ENCODE assay signal across 9 mouse cellular contexts in genomic region chr7:73400051-73400916, GRCm38 (mm10). TPM values are rescaled to one million over a fixed set of nuclear protein-coding genes. Genes with fewer than 3 reads are reported as not detected.
DNase-seq lines count a peak whose midpoint lies in the region; ATAC-seq and TF ChIP-seq lines count a peak whose summit lies in the region.
"Had no signal": no experiment of that assay in that cellular context is flagged by ENCODE, and none has a peak within 500 bp of the region (broad histone marks: within the 10 kb centered on the region; RNA-seq: fewer than 3 reads in every experiment).

No protein-coding gene starts in this region.

- no peak for TF ChIP-seq EP300 in ES-Bruce4 (IDR thresholded peaks at IDR 0.05; ENCODE audit: insufficient read depth, low read depth, low read length)

- no peak overlapping the region for H3K27ac ChIP-seq in heart, embryonic 10.5 days
- no peak overlapping the region for H3K27ac ChIP-seq in ES-Bruce4 (ENCODE audit: insufficient read depth, low read length)
- peak overlapping the region; percentile 72 for H3K27ac ChIP-seq in forebrain, embryonic 14.5 days (ENCODE audit: low read depth, low read length)
- no peak overlapping the region for H3K27ac ChIP-seq in liver, embryonic 15.5 days (replicated peaks)
- H3K27ac ChIP-seq: macrophage had no signal

- H3K27me3 ChIP-seq in heart, embryonic 10.5 days (ENCODE audit: insufficient read depth, poor library complexity, severe bottlenecking), result peaks cover 68% of the 10 kb centered on the region
- peaks cover 9% of the 10 kb centered on the region; the same call in 1 of the 2 replicates for H3K27me3 ChIP-seq in ES-Bruce4 (ENCODE audit: control insufficient read depth, insufficient read depth, low read length, poor library complexity, severe bottlenecking)
- H3K27me3 ChIP-seq in forebrain, embryonic 14.5 days (replicated peaks; ENCODE audit: control insufficient read depth, insufficient read depth, low read length), result no peaks in the 10 kb centered on the region
- peaks cover 62% of the 10 kb centered on the region for H3K27me3 ChIP-seq in liver, embryonic 15.5 days

- no peak for DNase-seq in heart, embryonic 10.5 days (ENCODE audit: low spot score)
- DNase-seq in heart, postnatal 4 days, result no peak
- peak; percentile 94 for DNase-seq in forebrain, embryonic 14.5 days (ENCODE audit: low spot score)
- DNase-seq in gastrocnemius, postnatal 25 days, result no peak
- DNase-seq in cerebellum, postnatal 14 days, result no peak

- H3K4me1 ChIP-seq in heart, embryonic 10.5 days, result peaks cover 44% of the 10 kb centered on the region
- H3K4me1 ChIP-seq in ES-Bruce4 (ENCODE audit: control insufficient read depth, insufficient read depth, low read length), result peaks cover 1% of the 10 kb centered on the region
- H3K4me1 ChIP-seq in forebrain, embryonic 14.5 days (ENCODE audit: control insufficient read depth, insufficient read depth, low read length), result peaks cover 40% of the 10 kb centered on the region
- H3K4me1 ChIP-seq in liver, embryonic 15.5 days (replicated peaks), result peaks cover 16% of the 10 kb centered on the region

- no peak overlapping the region for H3K9ac ChIP-seq in ES-Bruce4 (ENCODE audit: low read depth, poor library complexity, severe bottlenecking)
- no peak overlapping the region for H3K9ac ChIP-seq in forebrain, embryonic 14.5 days (ENCODE audit: low read length)
- H3K9ac ChIP-seq in liver, embryonic 15.5 days, result no peak overlapping the region

- H3K36me3 ChIP-seq in heart, embryonic 10.5 days, result 0 out of 2 replicates have a peak, but pooled peaks cover 3% of the 10 kb centered on the region
- no peaks in the 10 kb centered on the region for H3K36me3 ChIP-seq in ES-Bruce4 (ENCODE audit: control insufficient read depth, insufficient read depth, low read length, poor library complexity, severe bottlenecking)
- H3K36me3 ChIP-seq in forebrain, embryonic 14.5 days (ENCODE audit: control insufficient read depth, insufficient read depth, low read length), result peaks cover 13% of the 10 kb centered on the region; the same call in 1 of the 2 replicates
- no peaks in the 10 kb centered on the region for H3K36me3 ChIP-seq in liver, embryonic 15.5 days (replicated peaks)

- peak; percentile 74 for ATAC-seq in forebrain, embryonic 14.5 days
- ATAC-seq in liver, embryonic 15.5 days (ENCODE audit: insufficient read depth), result no peak
- ATAC-seq in CD4-positive, CD25-positive, alpha-beta regulatory T cell, adult 4 months, result no peak

- 17% methylated on average over 20 of the region's 20 CpGs for WGBS in heart, embryonic 10.5 days
- WGBS in forebrain, embryonic 14.5 days, result 3% methylated on average over 20 of the region's 20 CpGs
- 12% methylated on average over 20 of the region's 20 CpGs for WGBS in liver, embryonic 15.5 days (ENCODE audit: insufficient replicate concordance)

- H3K9me3 ChIP-seq in heart, embryonic 10.5 days, result no peaks in the 10 kb centered on the region
- H3K9me3 ChIP-seq in ES-Bruce4 (replicated peaks; ENCODE audit: control insufficient read depth, insufficient read depth, low read length, poor library complexity, severe bottlenecking), result no peaks in the 10 kb centered on the region
- no peaks in the 10 kb centered on the region for H3K9me3 ChIP-seq in forebrain, embryonic 14.5 days (replicated peaks; ENCODE audit: control insufficient read depth, low read length)
- H3K9me3 ChIP-seq in liver, embryonic 15.5 days (replicated peaks), result no peaks in the 10 kb centered on the region

- TF ChIP-seq POLR2A in ES-Bruce4 (IDR thresholded peaks at IDR 0.05; ENCODE audit: insufficient read depth, low read length), result no peak

- H3K4me2 ChIP-seq in forebrain, embryonic 14.5 days (ENCODE audit: low read length), result peak overlapping the region; percentile 48
- peak overlapping the region; percentile 41; the same call in 1 of the 2 replicates for H3K4me2 ChIP-seq in liver, embryonic 15.5 days

- TF ChIP-seq CTCF in ES-Bruce4 (IDR thresholded peaks at IDR 0.05; ENCODE audit: low read depth, low read length), result no peak

- H3K4me3 ChIP-seq in heart, embryonic 10.5 days, result peak overlapping the region; percentile 54
- peak overlapping the region; percentile 30 for H3K4me3 ChIP-seq in ES-Bruce4 (ENCODE audit: low read depth, low read length)
- peak overlapping the region; percentile 16 for H3K4me3 ChIP-seq in forebrain, embryonic 14.5 days (ENCODE audit: low read depth, low read length)
- no peak overlapping the region for H3K4me3 ChIP-seq in liver, embryonic 15.5 days (replicated peaks)

RNA-seq across cellular contexts. Expression of gene Rgma, which starts 25.0 kb away (rescaled TPM):
- polyA plus RNA-seq in heart, embryonic 10.5 days (2016; fragmentation: Nextera tagmentation; extraction: Ambion mirVana), result 3.4 and 6.9 TPM in 2 replicates
- total RNA-seq in heart, postnatal 4 days (2021), result 10 to 100 TPM; 36.1 to 38.8 TPM
- polyA plus RNA-seq in ES-Bruce4 (2011; ENCODE audit: insufficient read depth, insufficient read length, low read depth, missing spikeins), result 5.5 and 5.8 TPM in 2 replicates
- polyA plus RNA-seq in forebrain, embryonic 14.5 days (2014; fragmentation: Nextera tagmentation; extraction: Ambion mirVana), result 20.6 and 23.6 TPM in 2 replicates
- 0.17 and 0.23 TPM in 2 replicates for polyA plus RNA-seq in liver, embryonic 15.5 days (2015; fragmentation: Nextera tagmentation; extraction: Ambion mirVana)
- not detected for polyA plus RNA-seq in CD4-positive, CD25-positive, alpha-beta regulatory T cell, adult 4 months (2017; shearing (Covaris generic))
- total RNA-seq in gastrocnemius, postnatal 25 days (2021), result 10 to 100 TPM; 39.1 to 54.7 TPM
- polyA plus RNA-seq: macrophage had no signal
